Mouse (Mus musculus): Measurements from ENCODE around the gene Chst3.

- no peak for TF ChIP-seq TAL1 (IDR thresholded peaks at IDR 0.05; ENCODE audit: low read length)
- TF ChIP-seq GATA1 (IDR thresholded peaks at IDR 0.05; ENCODE audit: low read length) = no peak
These were observed 33.5 kb upstream of the Chst3 start for GRCm38 (mm10) chr10:60252606-60253005.

All from erythroblast, embryonic 14.5 days (primary cell).